Mouse (Mus musculus) Patski (cell line): ENCODE measurements around the gene Stxbp6. TPM values are rescaled to one million over a fixed set of nuclear protein-coding genes. Genes with fewer than 3 reads are reported as not detected.
A peak's percentile ranks its signal among the peaks of the same experiment; 100 is the strongest.

ENCODE experiments used
- ATAC-seq: fragments of 100-300 bp; one replicate; pipeline ENCODE4 v1.8.0; 2021
- CTCF ChIA-PET: fragments of 350-600 bp; sonication (Branson Sonifier 250); formaldehyde crosslinking; loops from one replicate; lab custom pipeline; 2022; ENCODE audit warnings: inconsistent platforms; lab: Charles Lee
- POLR2A ChIA-PET: fragments of 350-600 bp; sonication (Branson Sonifier 250); formaldehyde crosslinking; loops from one replicate; lab custom pipeline; 2022; ENCODE audit warnings: antibody characterized with exemption, inconsistent platforms; lab: Charles Lee
- DNase-seq: peaks from one replicate; pipeline ENCODE4 v3.0.0-alpha.2; 2011; ENCODE audit warnings: low read depth, low spot score
- H3K27me3 ChIP-seq: fragments of 371-371 bp; one replicate; pipeline ENCODE4 v1.5.1; 2021
- CTCF ChIP-seq: fragments of 100-300 bp; IDR thresholded peaks from one replicate; pipeline ENCODE4 v1.5.1; 2021
- in situ Hi-C: fragments of 300-500 bp; cut with MboI; formaldehyde crosslinking; loops from 3 replicates; pipeline ENCODE4 v1.11.1; 2018; ENCODE audit warnings: low pct_unique_long_range_greater_than_20kb, mixed read lengths
- polyA plus RNA-seq: library from polyadenylated mRNA; unstranded; gene quantifications from one replicate; pipeline ENCODE4 v1.2.3, GENCODE M21; 2021

The Stxbp6 gene
- polyA plus RNA-seq, 1 experiment from 2014 or later, result 29.8 TPM

- no peak for DNase-seq
- TF ChIP-seq CTCF, result no peak
- ChIA-PET POLR2A (interaction anchor here (0.5 kb wide), 1 partner anchor 8 kb away, joined by 3 read pairs; no protein-coding TSS in a partner anchor), CTCF (interaction anchor here (1.0 to 1.5 kb wide), 4 partner anchors 10 to 93 kb away, joined by 3 to 4 read pairs (median 3); no protein-coding TSS in a partner anchor)
- no peaks in the 10 kb centered on the region for H3K27me3 ChIP-seq
- ATAC-seq, result peak; percentile 88
- in situ Hi-C loops, result no loop called here
These were observed 37.4 kb downstream of the Stxbp6 start for GRCm38 (mm10) chr12:45037091-45037490.

- no peaks in the 10 kb centered on the region for H3K27me3 ChIP-seq
- in situ Hi-C loops, result no loop called here
- DNase-seq, result no peak
- no peak for ATAC-seq
- ChIA-PET POLR2A (no interaction called here), CTCF (no interaction called here)
- TF ChIP-seq CTCF, result no peak
These were observed 43.8 kb downstream of the Stxbp6 start for GRCm38 (mm10) chr12:45030681-45031080.

- POLR2A ChIA-PET, result no interaction called here
These were observed 48.2 kb downstream of the Stxbp6 start for GRCm38 (mm10) chr12:45026347-45026746.

GRCm38 (mm10) chr12:45020018-45020417, 54.5 kb downstream of the Stxbp6 start:
- ATAC-seq (no peak), DNase-seq (no peak)
- CTCF ChIA-PET, result interaction anchor here (1.0 to 1.2 kb wide), 2 partner anchors 12 to 14 kb away, joined by 3 to 5 read pairs; no protein-coding TSS in a partner anchor
- TF ChIP-seq CTCF, result no peak
- in situ Hi-C loops, result no loop called here
- POLR2A ChIA-PET, result no interaction called here
- no peaks in the 10 kb centered on the region for H3K27me3 ChIP-seq

More at GRCm38 (mm10) chr12:45026347-45026746, 48.2 kb downstream of the Stxbp6 start:
- no peak for DNase-seq
- in situ Hi-C loops, result no loop called here
- no peaks in the 10 kb centered on the region for H3K27me3 ChIP-seq
- no peak for TF ChIP-seq CTCF
- CTCF ChIA-PET, result interaction anchor here (1.6 kb wide), 1 partner anchor 11 kb away, joined by 3 read pairs; no protein-coding TSS in a partner anchor
- no peak for ATAC-seq

- ATAC-seq (no peak), DNase-seq (no peak)
- in situ Hi-C loops, result no loop called here
- POLR2A ChIA-PET, result no interaction called here
- CTCF ChIA-PET, result interaction anchor here (1.2 to 2.3 kb wide), 3 partner anchors 9 to 18 kb away, joined by 3 to 8 read pairs (median 4); no protein-coding TSS in a partner anchor
- TF ChIP-seq CTCF, result no peak
- H3K27me3 ChIP-seq, result no peaks in the 10 kb centered on the region
These were observed 55.3 kb downstream of the Stxbp6 start for GRCm38 (mm10) chr12:45019059-45019822.

GRCm38 (mm10) chr12:45013246-45013756, 61.2 kb downstream of the Stxbp6 start:
- no peak for TF ChIP-seq CTCF
- ChIA-PET POLR2A (no interaction called here), CTCF (interaction anchor here (1.1 to 1.2 kb wide), 2 partner anchors 15 to 16 kb away, joined by 3 to 7 read pairs; no protein-coding TSS in a partner anchor)
- H3K27me3 ChIP-seq, result no peaks in the 10 kb centered on the region
- DNase-seq (no peak), ATAC-seq (no peak)
- in situ Hi-C loops, result no loop called here

- ATAC-seq (no peak), DNase-seq (no peak)
- POLR2A ChIA-PET, result no interaction called here
- in situ Hi-C loops, result no loop called here
- CTCF ChIA-PET, result interaction anchor here (0.9 kb wide), 1 partner anchor 14 kb away, joined by 3 read pairs; no protein-coding TSS in a partner anchor
- no peaks in the 10 kb centered on the region for H3K27me3 ChIP-seq
- no peak for TF ChIP-seq CTCF
These were observed 62.9 kb downstream of the Stxbp6 start for GRCm38 (mm10) chr12:45011436-45012089.

GRCm38 (mm10) chr12:45011006-45011405, 63.5 kb downstream of the Stxbp6 start:
- POLR2A ChIA-PET, result no interaction called here
- in situ Hi-C loops, result no loop called here
- no peak for DNase-seq
- CTCF ChIA-PET, result interaction anchor here (0.9 kb wide), 1 partner anchor 13 kb away, joined by 3 read pairs; no protein-coding TSS in a partner anchor
- no peaks in the 10 kb centered on the region for H3K27me3 ChIP-seq
- no peak for TF ChIP-seq CTCF
- no peak for ATAC-seq

GRCm38 (mm10) chr12:45009984-45010611, 64.4 kb downstream of the Stxbp6 start:
- ATAC-seq (peak; percentile 75), DNase-seq (no peak)
- CTCF ChIA-PET, result no interaction called here
- POLR2A ChIA-PET, result no interaction called here
- in situ Hi-C loops, result no loop called here
- TF ChIP-seq CTCF, result peak; percentile 34
- H3K27me3 ChIP-seq, result no peaks in the 10 kb centered on the region

GRCm38 (mm10) chr12:45006569-45006968, 67.9 kb downstream of the Stxbp6 start:
- TF ChIP-seq CTCF, result no peak
- ATAC-seq (no peak), DNase-seq (no peak)
- ChIA-PET POLR2A (no interaction called here), CTCF (interaction anchor here (1.0 to 1.9 kb wide), 2 partner anchors 9 to 68 kb away, joined by 3 to 5 read pairs; partner anchors contain the start of gene Stxbp6)
- no peaks in the 10 kb centered on the region for H3K27me3 ChIP-seq
- in situ Hi-C loops, result no loop called here
